Mouse (Mus musculus): ENCODE results near the gene D17Wsu92e. TPM values are rescaled to one million over a fixed set of nuclear protein-coding genes. Genes with fewer than 3 reads are reported as not detected.

D17Wsu92e gene
- polyA plus RNA-seq, 1 experiment from 2014 or later: 27.4 TPM

GRCm38 (mm10) chr17:27726527-27726926, 93.9 kb downstream of the D17Wsu92e start:
- 28% methylated on average over 7 of the region's 7 CpGs for WGBS
- ATAC-seq: peak; percentile 40; the same call in 1 of the 2 replicates
- Histone ChIP-seq H3K4me1 (replicated peaks; ENCODE audit: control insufficient read depth, insufficient read depth, low read length) (no peaks in the 10 kb centered on the region), H3K9ac (ENCODE audit: low read depth, low read length) (no peak overlapping the region), H3K36me3 (ENCODE audit: control insufficient read depth, insufficient read depth) (no peaks in the 10 kb centered on the region), H3K4me2 (replicated peaks; ENCODE audit: low read depth) (peak overlapping the region; percentile 35; the same call in 1 of the 2 replicates), H3K27ac (ENCODE audit: low read depth, low read length) (no peak overlapping the region), H3K4me3 (ENCODE audit: low read depth, low read length) (no peak overlapping the region), H3K27me3 (replicated peaks; ENCODE audit: control insufficient read depth, insufficient read depth, low read length) (no peaks in the 10 kb centered on the region), H3K9me3 (ENCODE audit: control insufficient read depth) (no peaks in the 10 kb centered on the region)
- TF ChIP-seq CTCF (IDR thresholded peaks at IDR 0.05; ENCODE audit: low read depth): no peak

- Histone ChIP-seq H3K27me3 (replicated peaks; ENCODE audit: control insufficient read depth, insufficient read depth, low read length) (no peaks in the 10 kb centered on the region), H3K9ac (ENCODE audit: low read depth, low read length) (no peak overlapping the region), H3K4me3 (ENCODE audit: low read depth, low read length) (no peak overlapping the region), H3K36me3 (ENCODE audit: control insufficient read depth, insufficient read depth) (no peaks in the 10 kb centered on the region), H3K9me3 (ENCODE audit: control insufficient read depth) (no peaks in the 10 kb centered on the region), H3K27ac (ENCODE audit: low read depth, low read length) (no peak overlapping the region), H3K4me2 (replicated peaks; ENCODE audit: low read depth) (peak overlapping the region; percentile 35), H3K4me1 (replicated peaks; ENCODE audit: control insufficient read depth, insufficient read depth, low read length) (no peaks in the 10 kb centered on the region)
- ATAC-seq: no peak
- 30% methylated on average over 10 of the region's 10 CpGs for WGBS
- no peak for TF ChIP-seq CTCF (IDR thresholded peaks at IDR 0.05; ENCODE audit: low read depth)
Measured at GRCm38 (mm10) chr17:27725412-27725811, 95.0 kb downstream of the D17Wsu92e start.

GRCm38 (mm10) chr17:27725011-27725410, 95.4 kb downstream of the D17Wsu92e start:
- Histone ChIP-seq H3K4me2 (replicated peaks; ENCODE audit: low read depth) (peak overlapping the region; percentile 35; the same call in 1 of the 2 replicates), H3K36me3 (ENCODE audit: control insufficient read depth, insufficient read depth) (no peaks in the 10 kb centered on the region), H3K27ac (ENCODE audit: low read depth, low read length) (no peak overlapping the region), H3K4me3 (ENCODE audit: low read depth, low read length) (no peak overlapping the region), H3K4me1 (replicated peaks; ENCODE audit: control insufficient read depth, insufficient read depth, low read length) (no peaks in the 10 kb centered on the region), H3K9me3 (ENCODE audit: control insufficient read depth) (no peaks in the 10 kb centered on the region), H3K9ac (ENCODE audit: low read depth, low read length) (no peak overlapping the region), H3K27me3 (replicated peaks; ENCODE audit: control insufficient read depth, insufficient read depth, low read length) (no peaks in the 10 kb centered on the region)
- 58% methylated on average over 10 of the region's 10 CpGs for WGBS
- TF ChIP-seq CTCF (IDR thresholded peaks at IDR 0.05; ENCODE audit: low read depth): no peak
- ATAC-seq: no peak

- H3K27ac ChIP-seq (ENCODE audit: low read depth, low read length): no peak overlapping the region
- no peak for ATAC-seq
Measured at GRCm38 (mm10) chr17:27724327-27724726, 96.1 kb downstream of the D17Wsu92e start.

GRCm38 (mm10) chr17:27721125-27721664, 99.3 kb downstream of the D17Wsu92e start:
- no peak for TF ChIP-seq CTCF (IDR thresholded peaks at IDR 0.05; ENCODE audit: low read depth)
- no peaks in the 10 kb centered on the region for H3K36me3 ChIP-seq (ENCODE audit: control insufficient read depth, insufficient read depth)
- H3K4me2 ChIP-seq (replicated peaks; ENCODE audit: low read depth): no peak overlapping the region
- H3K27ac ChIP-seq (ENCODE audit: low read depth, low read length): no peak overlapping the region
- no peak for ATAC-seq
- no peak overlapping the region for H3K9ac ChIP-seq (ENCODE audit: low read depth, low read length)
- H3K9me3 ChIP-seq (ENCODE audit: control insufficient read depth): no peaks in the 10 kb centered on the region
- H3K27me3 ChIP-seq (replicated peaks; ENCODE audit: control insufficient read depth, insufficient read depth, low read length): no peaks in the 10 kb centered on the region
- 68% methylated on average over 9 of the region's 9 CpGs for WGBS
- no peak overlapping the region for H3K4me3 ChIP-seq (ENCODE audit: low read depth, low read length)
- 0 out of 2 replicates have a peak, but pooled peaks cover 7% of the 10 kb centered on the region for H3K4me1 ChIP-seq (replicated peaks; ENCODE audit: control insufficient read depth, insufficient read depth, low read length)

More at GRCm38 (mm10) chr17:27724327-27724726, 96.1 kb downstream of the D17Wsu92e start:
- no peak overlapping the region for H3K9ac ChIP-seq (ENCODE audit: low read depth, low read length)
- H3K4me1 ChIP-seq (replicated peaks; ENCODE audit: control insufficient read depth, insufficient read depth, low read length): 0 out of 2 replicates have a peak, but pooled peaks cover 3% of the 10 kb centered on the region
- no peak for TF ChIP-seq CTCF (IDR thresholded peaks at IDR 0.05; ENCODE audit: low read depth)
- no peaks in the 10 kb centered on the region for H3K9me3 ChIP-seq (ENCODE audit: control insufficient read depth)
- 19% methylated on average over 3 of the region's 3 CpGs for WGBS
- H3K4me3 ChIP-seq (ENCODE audit: low read depth, low read length): no peak overlapping the region
- H3K36me3 ChIP-seq (ENCODE audit: control insufficient read depth, insufficient read depth): no peaks in the 10 kb centered on the region
- no peak overlapping the region for H3K4me2 ChIP-seq (replicated peaks; ENCODE audit: low read depth)
- H3K27me3 ChIP-seq (replicated peaks; ENCODE audit: control insufficient read depth, insufficient read depth, low read length): no peaks in the 10 kb centered on the region

- no peaks in the 10 kb centered on the region for H3K27me3 ChIP-seq (replicated peaks; ENCODE audit: control insufficient read depth, insufficient read depth, low read length)
- peak overlapping the region; percentile 35; the same call in 1 of the 2 replicates for H3K4me2 ChIP-seq (replicated peaks; ENCODE audit: low read depth)
- H3K4me3 ChIP-seq (ENCODE audit: low read depth, low read length): no peak overlapping the region
- H3K9me3 ChIP-seq (ENCODE audit: control insufficient read depth): no peaks in the 10 kb centered on the region
- WGBS: 63% methylated on average over 9 of the region's 9 CpGs
- 0 out of 2 replicates have a peak, but pooled peaks cover 7% of the 10 kb centered on the region for H3K4me1 ChIP-seq (replicated peaks; ENCODE audit: control insufficient read depth, insufficient read depth, low read length)
- no peak overlapping the region for H3K9ac ChIP-seq (ENCODE audit: low read depth, low read length)
- no peaks in the 10 kb centered on the region for H3K36me3 ChIP-seq (ENCODE audit: control insufficient read depth, insufficient read depth)
- H3K27ac ChIP-seq (ENCODE audit: low read depth, low read length): no peak overlapping the region
- no peak for TF ChIP-seq CTCF (IDR thresholded peaks at IDR 0.05; ENCODE audit: low read depth)
- ATAC-seq: no peak
Measured at GRCm38 (mm10) chr17:27720326-27720725, 100.1 kb downstream of the D17Wsu92e start.
